Mouse (Mus musculus) embryonic fibroblast, embryonic 13.5 days (primary cell): Measurements from ENCODE around the gene Gadl1.

Experiments used
- CTCF ChIP-seq: IDR thresholded peaks from 2 replicates; pipeline ENCODE4 v1.5.1; 2011; ENCODE audit warnings: mild to moderate bottlenecking, control low read depth, low read length, moderate library complexity, borderline replicate concordance; ENCODE audit not compliant: insufficient read depth
- POLR2A ChIP-seq: IDR thresholded peaks from 2 replicates; pipeline ENCODE4 v1.6.1; 2011; ENCODE audit warnings: low read depth, mild to moderate bottlenecking, control low read depth, low read length, moderate library complexity

DNA sequence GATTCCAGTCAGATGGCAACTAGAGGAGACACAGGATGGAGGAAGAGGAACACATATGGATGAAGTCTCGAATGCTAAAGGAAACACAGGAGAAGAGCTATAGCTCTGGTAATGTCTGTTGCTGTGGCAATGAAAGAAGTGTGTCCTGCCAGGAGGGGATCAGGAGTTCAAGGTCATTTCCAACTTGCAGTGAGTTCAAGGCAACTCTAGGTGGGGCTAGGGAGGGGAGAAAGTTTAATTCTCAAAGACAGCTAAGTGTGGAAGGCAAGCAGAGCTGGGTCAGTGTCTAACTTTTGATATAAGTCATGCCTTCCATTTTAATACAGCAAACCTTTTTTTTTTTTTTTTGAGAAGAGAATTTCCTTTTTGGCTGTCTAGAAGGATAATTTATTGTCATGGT lies 140.7 kb downstream of the Gadl1 start:
- TF ChIP-seq POLR2A (no peak), CTCF (no peak)
